Mouse (Mus musculus) embryonic facial prominence, embryonic 11.5 days (tissue): ENCODE data around the gene Pigw. TPM values are rescaled to one million over a fixed set of nuclear protein-coding genes. Genes with fewer than 3 reads are reported as not detected.

Experiments
- ATAC-seq: fragments of 200-750 bp; cut with Nextera tagmentation; replicated peaks from 2 replicates; pipeline ENCODE4 v1.8.0; 2017; ENCODE audit warnings: low read depth; ENCODE audit not compliant: insufficient number of reproducible peaks, low FRiP score, low TSS enrichment
- DNase-seq: peaks from one replicate; pipeline ENCODE4 v3.0.0-alpha.2; 2015; ENCODE audit warnings: low spot score
- H3K27ac ChIP-seq: fragments of 300-500 bp; sonication (generic); replicated peaks from 2 replicates; pipeline ENCODE4 v1.5.1; 2014; ENCODE audit warnings: mild to moderate bottlenecking, low read depth, low read length, control low read depth
- H3K27me3 ChIP-seq: fragments of 300-500 bp; sonication (generic); 2 replicates; pipeline ENCODE4 v1.6.1; 2014; ENCODE audit warnings: mild to moderate bottlenecking, low read length, moderate library complexity, mixed read lengths; ENCODE audit not compliant: control insufficient read depth, insufficient read depth
- H3K36me3 ChIP-seq: fragments of 300-500 bp; sonication (generic); replicated peaks from 2 replicates; pipeline ENCODE4 v1.6.1; 2014; ENCODE audit warnings: low read depth, mild to moderate bottlenecking, low read length, moderate library complexity, mixed read lengths; ENCODE audit not compliant: control insufficient read depth, insufficient read depth
- H3K4me1 ChIP-seq: fragments of 300-500 bp; sonication (generic); 2 replicates; pipeline ENCODE4 v1.6.1; 2014; ENCODE audit warnings: low read length, mixed read lengths; ENCODE audit not compliant: control insufficient read depth, insufficient read depth
- H3K4me2 ChIP-seq: fragments of 300-500 bp; sonication (generic); 2 replicates; pipeline ENCODE4 v1.6.1; 2014; ENCODE audit warnings: low read depth, mild to moderate bottlenecking, control low read depth, low read length, moderate library complexity
- H3K4me3 ChIP-seq: fragments of 300-500 bp; sonication (generic); 2 replicates; pipeline ENCODE4 v1.5.1; 2014; ENCODE audit warnings: low read depth, low read length, control low read depth
- H3K9ac ChIP-seq: fragments of 300-500 bp; sonication (generic); replicated peaks from 2 replicates; pipeline ENCODE4 v1.6.1; 2014; ENCODE audit warnings: mild to moderate bottlenecking, control low read depth, low read length
- H3K9me3 ChIP-seq: fragments of 300-500 bp; sonication (generic); replicated peaks from 2 replicates; pipeline ENCODE4 v1.6.1; 2016; ENCODE audit warnings: mild to moderate bottlenecking, low read length, inconsistent platforms, mixed read lengths; ENCODE audit not compliant: control insufficient read depth
- WGBS: fragments of 180-500 bp; shearing (Covaris S2); extraction: QIAGEN DNeasy Blood & Tissue Kit; methylation state at CpG from one replicate; pipeline ENCODE4 v1.1.7; 2014; 5-methylcytosine and 5-hydroxymethylcytosine counted together
- polyA plus RNA-seq: library from polyadenylated mRNA; unstranded; fragments of >200 nt; fragmentation: Nextera tagmentation; extraction: Ambion mirVana; gene quantifications from 2 replicates; pipeline ENCODE4 v1.2.1, GENCODE M21; 2014

Pigw gene
- polyA plus RNA-seq, 1 experiment from 2014 or later = 3.0 TPM

GRCm38 (mm10) chr11:84914673-84915072 is 34.6 kb upstream of the Pigw start:
- ATAC-seq (no peak), DNase-seq (no peak)
- Histone ChIP-seq H3K27ac (no peak overlapping the region), H3K4me3 (no peak overlapping the region), H3K27me3 (no peaks in the 10 kb centered on the region), H3K9ac (no peak overlapping the region), H3K4me2 (no peak overlapping the region), H3K4me1 (no peaks in the 10 kb centered on the region), H3K9me3 (no peaks in the 10 kb centered on the region), H3K36me3 (no peaks in the 10 kb centered on the region; the same call in none of the 2 replicates)
- 77% methylated on average over 5 of the region's 5 CpGs for WGBS

GRCm38 (mm10) chr11:84910411-84910810 is 30.3 kb upstream of the Pigw start:
- Histone ChIP-seq H3K9ac (no peak overlapping the region), H3K27me3 (no peaks in the 10 kb centered on the region), H3K4me1 (no peaks in the 10 kb centered on the region), H3K36me3 (no peaks in the 10 kb centered on the region; the same call in none of the 2 replicates), H3K9me3 (no peaks in the 10 kb centered on the region), H3K27ac (no peak overlapping the region), H3K4me2 (no peak overlapping the region), H3K4me3 (no peak overlapping the region)
- DNase-seq (no peak), ATAC-seq (no peak)
- WGBS = 75% methylated on average over 4 of the region's 4 CpGs

- Histone ChIP-seq H3K4me3 (no peak overlapping the region), H3K27me3 (no peaks in the 10 kb centered on the region), H3K9me3 (no peaks in the 10 kb centered on the region), H3K9ac (no peak overlapping the region), H3K4me1 (no peaks in the 10 kb centered on the region), H3K27ac (no peak overlapping the region), H3K36me3 (no peaks in the 10 kb centered on the region; the same call in 1 of the 2 replicates), H3K4me2 (no peak overlapping the region)
- DNase-seq (no peak), ATAC-seq (no peak)
- 90% methylated on average over 6 of the region's 6 CpGs for WGBS
Observed at GRCm38 (mm10) chr11:84908480-84908879, 28.4 kb upstream of the Pigw start.

GRCm38 (mm10) chr11:84907081-84907480 is 27.0 kb upstream of the Pigw start:
- no peak for DNase-seq
- H3K9me3 ChIP-seq = no peaks in the 10 kb centered on the region
- no peaks in the 10 kb centered on the region for H3K4me1 ChIP-seq
- no peak overlapping the region for H3K4me3 ChIP-seq
- 79% methylated on average over 3 of the region's 3 CpGs for WGBS
- no peak for ATAC-seq
- no peaks in the 10 kb centered on the region for H3K36me3 ChIP-seq
- H3K4me2 ChIP-seq = no peak overlapping the region
- no peak overlapping the region for H3K9ac ChIP-seq
- H3K27me3 ChIP-seq = no peaks in the 10 kb centered on the region
- H3K27ac ChIP-seq = no peak overlapping the region

- Histone ChIP-seq H3K36me3 (peaks cover 5% of the 10 kb centered on the region), H3K27me3 (no peaks in the 10 kb centered on the region), H3K4me2 (no peak overlapping the region), H3K9ac (no peak overlapping the region), H3K4me1 (no peaks in the 10 kb centered on the region), H3K27ac (no peak overlapping the region), H3K9me3 (no peaks in the 10 kb centered on the region), H3K4me3 (no peak overlapping the region)
- DNase-seq = no peak
- WGBS = 87% methylated on average over 9 of the region's 9 CpGs
- ATAC-seq = no peak
Observed at GRCm38 (mm10) chr11:84904597-84905144, 24.6 kb upstream of the Pigw start.

GRCm38 (mm10) chr11:84893113-84893512 is 13.0 kb upstream of the Pigw start:
- no peak for DNase-seq
- H3K27ac ChIP-seq = no peak overlapping the region
- H3K36me3 ChIP-seq = no peaks in the 10 kb centered on the region; the same call in none of the 2 replicates
- H3K4me2 ChIP-seq = no peak overlapping the region
- no peaks in the 10 kb centered on the region for H3K4me1 ChIP-seq
- no peaks in the 10 kb centered on the region for H3K9me3 ChIP-seq
- H3K27me3 ChIP-seq = no peaks in the 10 kb centered on the region
- no peak for ATAC-seq
- H3K9ac ChIP-seq = no peak overlapping the region
- H3K4me3 ChIP-seq = no peak overlapping the region
- 93% methylated on average over 15 of the region's 15 CpGs for WGBS

GRCm38 (mm10) chr11:84891705-84892104 is 11.6 kb upstream of the Pigw start:
- DNase-seq (no peak), ATAC-seq (no peak)
- no peaks in the 10 kb centered on the region for H3K27me3 ChIP-seq
- H3K4me1 ChIP-seq = no peaks in the 10 kb centered on the region
- H3K9ac ChIP-seq = no peak overlapping the region
- WGBS = 88% methylated on average over 7 of the region's 7 CpGs
- H3K27ac ChIP-seq = no peak overlapping the region
- H3K4me3 ChIP-seq = no peak overlapping the region
- H3K9me3 ChIP-seq = no peaks in the 10 kb centered on the region
- no peak overlapping the region for H3K4me2 ChIP-seq
- no peaks in the 10 kb centered on the region; the same call in none of the 2 replicates for H3K36me3 ChIP-seq

- Histone ChIP-seq H3K9me3 (no peaks in the 10 kb centered on the region), H3K4me3 (no peak overlapping the region), H3K27me3 (no peaks in the 10 kb centered on the region), H3K4me1 (no peaks in the 10 kb centered on the region), H3K36me3 (peaks cover 3% of the 10 kb centered on the region), H3K9ac (no peak overlapping the region), H3K27ac (no peak overlapping the region), H3K4me2 (no peak overlapping the region)
- ATAC-seq = no peak
- no peak for DNase-seq
- whole genome bisulfite sequencing = 91% methylated on average over 2 of the region's 2 CpGs
Observed at GRCm38 (mm10) chr11:84889492-84889891, 9.4 kb upstream of the Pigw start.
